Mouse (Mus musculus): ENCODE data around the gene Gfm1.

- no peak for TF ChIP-seq CTCF (IDR thresholded peaks at IDR 0.05; ENCODE audit: low read depth)
- no peak for TF ChIP-seq EP300 (IDR thresholded peaks at IDR 0.05; ENCODE audit: low read depth)
These were observed 68.1 kb downstream of the Gfm1 start for GRCm38 (mm10) chr3:67497998-67498397.

Data from liver, postnatal 0 days (tissue).